Mouse (Mus musculus) embryonic facial prominence, embryonic 11.5 days (tissue): ENCODE data around the gene Etnk1. TPM values are rescaled to one million over a fixed set of nuclear protein-coding genes. Genes with fewer than 3 reads are reported as not detected.
"Not testable (repeated sequence)": the region's sequence is repeated elsewhere in the genome, so short reads cannot be mapped to it uniquely, and the experiment has no call there.

Experiments
- ATAC-seq: fragments of 200-750 bp; cut with Nextera tagmentation; replicated peaks from 2 replicates; pipeline ENCODE4 v1.8.0; 2017; ENCODE audit warnings: low read depth; ENCODE audit not compliant: insufficient number of reproducible peaks, low FRiP score, low TSS enrichment
- DNase-seq: peaks from one replicate; pipeline ENCODE4 v3.0.0-alpha.2; 2015; ENCODE audit warnings: low spot score
- H3K27ac ChIP-seq: fragments of 300-500 bp; sonication (generic); replicated peaks from 2 replicates; pipeline ENCODE4 v1.5.1; 2014; ENCODE audit warnings: mild to moderate bottlenecking, low read depth, low read length, control low read depth
- H3K27me3 ChIP-seq: fragments of 300-500 bp; sonication (generic); 2 replicates; pipeline ENCODE4 v1.6.1; 2014; ENCODE audit warnings: mild to moderate bottlenecking, low read length, moderate library complexity, mixed read lengths; ENCODE audit not compliant: control insufficient read depth, insufficient read depth
- H3K36me3 ChIP-seq: fragments of 300-500 bp; sonication (generic); replicated peaks from 2 replicates; pipeline ENCODE4 v1.6.1; 2014; ENCODE audit warnings: low read depth, mild to moderate bottlenecking, low read length, moderate library complexity, mixed read lengths; ENCODE audit not compliant: control insufficient read depth, insufficient read depth
- H3K4me1 ChIP-seq: fragments of 300-500 bp; sonication (generic); 2 replicates; pipeline ENCODE4 v1.6.1; 2014; ENCODE audit warnings: low read length, mixed read lengths; ENCODE audit not compliant: control insufficient read depth, insufficient read depth
- H3K4me2 ChIP-seq: fragments of 300-500 bp; sonication (generic); 2 replicates; pipeline ENCODE4 v1.6.1; 2014; ENCODE audit warnings: low read depth, mild to moderate bottlenecking, control low read depth, low read length, moderate library complexity
- H3K4me3 ChIP-seq: fragments of 300-500 bp; sonication (generic); 2 replicates; pipeline ENCODE4 v1.5.1; 2014; ENCODE audit warnings: low read depth, low read length, control low read depth
- H3K9ac ChIP-seq: fragments of 300-500 bp; sonication (generic); replicated peaks from 2 replicates; pipeline ENCODE4 v1.6.1; 2014; ENCODE audit warnings: mild to moderate bottlenecking, control low read depth, low read length
- H3K9me3 ChIP-seq: fragments of 300-500 bp; sonication (generic); replicated peaks from 2 replicates; pipeline ENCODE4 v1.6.1; 2016; ENCODE audit warnings: mild to moderate bottlenecking, low read length, inconsistent platforms, mixed read lengths; ENCODE audit not compliant: control insufficient read depth
- WGBS: fragments of 180-500 bp; shearing (Covaris S2); extraction: QIAGEN DNeasy Blood & Tissue Kit; methylation state at CpG from one replicate; pipeline ENCODE4 v1.1.7; 2014; 5-methylcytosine and 5-hydroxymethylcytosine counted together
- polyA plus RNA-seq: library from polyadenylated mRNA; unstranded; fragments of >200 nt; fragmentation: Nextera tagmentation; extraction: Ambion mirVana; gene quantifications from 2 replicates; pipeline ENCODE4 v1.2.1, GENCODE M21; 2014

Etnk1 gene
- polyA plus RNA-seq, 1 experiment from 2014 or later: 26.7 TPM

- Histone ChIP-seq H3K4me2 (no peak overlapping the region), H3K4me1 (no peaks in the 10 kb centered on the region), H3K9ac (no peak overlapping the region), H3K36me3 (no peaks in the 10 kb centered on the region), H3K4me3 (no peak overlapping the region), H3K27me3 (no peaks in the 10 kb centered on the region), H3K9me3 (no peaks in the 10 kb centered on the region), H3K27ac (no peak overlapping the region)
- 89% methylated on average over 13 of the region's 13 CpGs for WGBS
- ATAC-seq (no peak), DNase-seq (no peak)
Measured at GRCm38 (mm10) chr6:143135097-143135496, 31.9 kb upstream of the Etnk1 start.

- Histone ChIP-seq H3K9ac (no peak overlapping the region), H3K27me3 (no peaks in the 10 kb centered on the region), H3K27ac (no peak overlapping the region), H3K4me3 (no peak overlapping the region), H3K36me3 (no peaks in the 10 kb centered on the region), H3K4me2 (no peak overlapping the region), H3K4me1 (no peaks in the 10 kb centered on the region), H3K9me3 (no peaks in the 10 kb centered on the region)
- 98% methylated on average over 7 of the region's 7 CpGs for WGBS
- DNase-seq (no peak), ATAC-seq (no peak)
Measured at GRCm38 (mm10) chr6:143136688-143137087, 30.3 kb upstream of the Etnk1 start.

GRCm38 (mm10) chr6:143137341-143137740 is 29.7 kb upstream of the Etnk1 start:
- H3K27me3 ChIP-seq: no peaks in the 10 kb centered on the region
- WGBS: 56% methylated on average over 5 of the region's 5 CpGs
- H3K9ac ChIP-seq: no peak overlapping the region
- ATAC-seq (no peak), DNase-seq (no peak)
- no peak overlapping the region for H3K4me3 ChIP-seq
- H3K9me3 ChIP-seq: no peaks in the 10 kb centered on the region
- no peak overlapping the region for H3K27ac ChIP-seq
- H3K36me3 ChIP-seq: no peaks in the 10 kb centered on the region
- H3K4me1 ChIP-seq: no peaks in the 10 kb centered on the region
- no peak overlapping the region for H3K4me2 ChIP-seq

- no peaks in the 10 kb centered on the region for H3K9me3 ChIP-seq
- H3K36me3 ChIP-seq: no peaks in the 10 kb centered on the region
- 90% methylated on average over 2 of the region's 2 CpGs for WGBS
- no peak overlapping the region for H3K27ac ChIP-seq
- ATAC-seq (no peak), DNase-seq (no peak)
- H3K4me2 ChIP-seq: no peak overlapping the region
- no peak overlapping the region for H3K9ac ChIP-seq
- no peak overlapping the region for H3K4me3 ChIP-seq
- no peaks in the 10 kb centered on the region for H3K4me1 ChIP-seq
- H3K27me3 ChIP-seq: no peaks in the 10 kb centered on the region
Measured at GRCm38 (mm10) chr6:143139417-143139816, 27.6 kb upstream of the Etnk1 start.

GRCm38 (mm10) chr6:143140884-143141283 is 26.1 kb upstream of the Etnk1 start:
- Histone ChIP-seq H3K9me3 (no peaks in the 10 kb centered on the region), H3K4me2 (no peak overlapping the region), H3K27ac (no peak overlapping the region), H3K4me3 (no peak overlapping the region), H3K9ac (no peak overlapping the region), H3K27me3 (no peaks in the 10 kb centered on the region), H3K36me3 (no peaks in the 10 kb centered on the region), H3K4me1 (no peaks in the 10 kb centered on the region)
- no peak for DNase-seq
- no peak for ATAC-seq
- WGBS: 90% methylated on average over 9 of the region's 9 CpGs

GRCm38 (mm10) chr6:143141624-143142592 is 25.1 kb upstream of the Etnk1 start:
- H3K4me2 ChIP-seq, H3K4me3 ChIP-seq, H3K9ac ChIP-seq, DNase-seq, H3K9me3 ChIP-seq, ATAC-seq, H3K27ac ChIP-seq, H3K4me1 ChIP-seq, H3K36me3 ChIP-seq, H3K27me3 ChIP-seq: not testable (repeated sequence)
- WGBS: 77% methylated on average over 10 of the region's 10 CpGs

- no peak for ATAC-seq
Measured at GRCm38 (mm10) chr6:143142861-143143260, 24.2 kb upstream of the Etnk1 start.

GRCm38 (mm10) chr6:143143321-143143720 is 23.7 kb upstream of the Etnk1 start:
- H3K36me3 ChIP-seq: no peaks in the 10 kb centered on the region
- DNase-seq (no peak), ATAC-seq (no peak)
- no peaks in the 10 kb centered on the region for H3K27me3 ChIP-seq
- 80% methylated on average over 9 of the region's 9 CpGs for WGBS
- no peak overlapping the region for H3K4me3 ChIP-seq
- H3K27ac ChIP-seq: no peak overlapping the region
- H3K4me2 ChIP-seq: peak overlapping the region; percentile 54
- no peaks in the 10 kb centered on the region for H3K4me1 ChIP-seq
- H3K9me3 ChIP-seq: no peaks in the 10 kb centered on the region
- no peak overlapping the region for H3K9ac ChIP-seq

More at GRCm38 (mm10) chr6:143142861-143143260, 24.2 kb upstream of the Etnk1 start:
- no peak overlapping the region for H3K4me2 ChIP-seq
- no peak overlapping the region for H3K27ac ChIP-seq
- H3K4me3 ChIP-seq: no peak overlapping the region
- no peaks in the 10 kb centered on the region for H3K4me1 ChIP-seq
- H3K9ac ChIP-seq: no peak overlapping the region
- no peaks in the 10 kb centered on the region for H3K9me3 ChIP-seq
- H3K36me3 ChIP-seq: no peaks in the 10 kb centered on the region
- WGBS: 93% methylated on average over 4 of the region's 4 CpGs
- H3K27me3 ChIP-seq: no peaks in the 10 kb centered on the region
- no peak for DNase-seq
